Mouse (Mus musculus) sigmoid colon, adult 10 weeks (tissue): ENCODE measurements around the gene Dmrtc1b. TPM values are rescaled to one million over a fixed set of nuclear protein-coding genes. Genes with fewer than 3 reads are reported as not detected.

Experiments used
- polyA plus RNA-seq: library from polyadenylated mRNA; stranded (reverse); fragments of 350-450 nt; fragmentation: Illumina TruSeq; extraction: RNeasy Lipid Tissue Mini Kit (QIAGEN cat#74804); gene quantifications from one replicate; pipeline ENCODE4 v1.2.3, GENCODE M21; 2014; ENCODE audit warnings: low read depth, low replicate concordance

The Dmrtc1b gene
- not detected for polyA plus RNA-seq

DNA sequence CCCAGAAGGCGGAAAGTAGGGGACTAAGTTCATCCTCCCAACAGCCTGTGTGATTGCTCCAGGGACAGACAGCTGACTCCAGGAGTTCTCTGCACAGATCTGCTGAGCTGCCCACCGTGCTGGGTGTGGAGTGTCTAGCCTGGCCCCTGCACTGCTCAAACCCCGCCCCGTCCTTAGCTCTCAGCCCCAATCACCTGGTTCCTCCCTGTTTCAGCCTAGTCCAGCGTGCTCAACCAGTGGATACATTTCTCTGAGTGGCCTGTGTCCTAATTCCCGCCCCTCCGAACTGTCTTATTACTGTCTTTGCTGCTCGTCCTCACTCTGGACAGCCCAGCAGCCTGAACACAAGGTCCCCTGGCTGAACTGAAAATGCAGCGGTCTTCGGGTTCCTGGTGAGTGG, at the start of gene Dmrtc1b, which contains the start of gene Gm9112:
Gene Dmrtc1b (plus strand): TSS at position 331 of the 400 bp plus-strand sequence.
Gene Gm9112 (minus strand): TSS at position 101 of the 400 bp plus-strand sequence.

GRCm38 (mm10) chrX:102686872-102687271, 20.8 kb upstream of the Dmrtc1b start, which contains the start of gene Gm3880:
Gene Gm3880, minus strand, starts transcription at chrX:102686972.

Other genes with a start within 250 kb of the Dmrtc1b start
- gene Hdac8, start 202.5 kb upstream of the Dmrtc1b start, polyA plus RNA-seq: 6.5 TPM
- gene Phka1, start 63.6 kb upstream of the Dmrtc1b start, polyA plus RNA-seq: 10.7 TPM
- not detected for gene Gm3880, start 20.9 kb upstream of the Dmrtc1b start, polyA plus RNA-seq
- not detected for gene Gm9112, start 230 bp upstream of the Dmrtc1b start, polyA plus RNA-seq
- not detected for gene Dmrtc1c1, start 95.1 kb downstream of the Dmrtc1b start, polyA plus RNA-seq
- gene Dmrtc1c2, start 146.8 kb downstream of the Dmrtc1b start, polyA plus RNA-seq: not detected
- gene 1700031F05Rik, start 160.1 kb downstream of the Dmrtc1b start, polyA plus RNA-seq: not detected
- not detected for gene Dmrtc1a, start 200.8 kb downstream of the Dmrtc1b start, polyA plus RNA-seq
- not detected for gene 1700011M02Rik, start 201.0 kb downstream of the Dmrtc1b start, polyA plus RNA-seq
- not detected for gene 1700018G05Rik, start 220.5 kb downstream of the Dmrtc1b start, polyA plus RNA-seq